Mouse (Mus musculus): ENCODE results near the gene Akap11. TPM values are rescaled to one million over a fixed set of nuclear protein-coding genes. Genes with fewer than 3 reads are reported as not detected.
A peak's percentile ranks its signal among the peaks of the same experiment; 100 is the strongest.
"Not testable (repeated sequence)": the region's sequence is repeated elsewhere in the genome, so short reads cannot be mapped to it uniquely, and the experiment has no call there.

Gene Akap11
- 34.5 and 36.8 TPM in 2 replicates for polyA plus RNA-seq (2016; fragmentation: Nextera tagmentation; extraction: Ambion mirVana)

GRCm38 (mm10) chr14:78536281-78537165 lies at the start of gene Akap11:
TSS of gene Akap11 (minus strand) at chr14:78536808.
- Histone ChIP-seq H3K4me2 (peak within 1 kb of the TSS; percentile 61), H3K4me3 (replicated peaks) (peak within 1 kb of the TSS; percentile 88), H3K9ac (peak within 1 kb of the TSS; percentile 92), H3K27ac (peak within 1 kb of the TSS; percentile 92), H3K4me1 (peaks cover 23% of the 10 kb centered on the region), H3K9me3 (no peaks in the 10 kb centered on the region), H3K27me3 (no peaks in the 10 kb centered on the region), H3K36me3 (replicated peaks) (no peaks in the 10 kb centered on the region)
- WGBS, result under 1% methylated on average over 82 of the region's 82 CpGs
- ATAC-seq (ENCODE audit: low FRiP score), result peak; percentile 98

DNA sequence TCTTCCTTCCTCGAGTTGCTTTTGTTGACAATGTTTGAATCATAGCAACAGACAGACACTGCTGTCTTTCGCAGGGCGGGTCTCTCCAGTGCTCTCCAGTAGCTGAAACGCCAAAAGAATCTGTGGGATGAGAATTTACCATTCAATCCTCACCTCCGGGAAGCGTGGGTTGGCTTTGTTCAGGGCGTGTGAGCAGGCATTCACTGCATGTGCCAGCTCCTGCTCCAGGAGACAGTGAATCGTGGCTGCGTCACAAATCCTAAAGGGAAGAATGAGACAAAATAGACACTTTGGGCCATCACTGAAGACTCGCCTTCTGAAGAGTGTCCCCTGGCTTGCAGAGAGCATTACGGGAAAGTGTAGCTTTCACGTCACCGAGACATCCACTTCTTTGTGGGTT lies 47.6 kb upstream of the Akap11 start:
- Histone ChIP-seq H3K4me3 (replicated peaks) (no peak overlapping the region), H3K9me3 (no peaks in the 10 kb centered on the region), H3K27me3 (no peaks in the 10 kb centered on the region), H3K27ac (no peak overlapping the region), H3K36me3 (replicated peaks) (peaks cover 15% of the 10 kb centered on the region; the same call in 1 of the 2 replicates), H3K9ac (no peak overlapping the region), H3K4me2 (no peak overlapping the region), H3K4me1 (no peaks in the 10 kb centered on the region)
- 89% methylated on average over 13 of the region's 13 CpGs for WGBS
- ATAC-seq (ENCODE audit: low FRiP score), result no peak

GRCm38 (mm10) chr14:78583168-78583567 lies 46.6 kb upstream of the Akap11 start:
- Histone ChIP-seq H3K4me2 (no peak overlapping the region), H3K4me3 (replicated peaks) (no peak overlapping the region), H3K4me1 (no peaks in the 10 kb centered on the region), H3K27me3 (no peaks in the 10 kb centered on the region), H3K27ac (no peak overlapping the region), H3K9me3 (no peaks in the 10 kb centered on the region), H3K9ac (no peak overlapping the region), H3K36me3 (replicated peaks) (peaks cover 15% of the 10 kb centered on the region; the same call in 1 of the 2 replicates)
- no peak for ATAC-seq (ENCODE audit: low FRiP score)

GRCm38 (mm10) chr14:78575899-78576298 lies 39.3 kb upstream of the Akap11 start:
- WGBS, result 75% methylated on average over 13 of the region's 13 CpGs
- Histone ChIP-seq H3K4me3 (replicated peaks) (no peak overlapping the region), H3K9ac (no peak overlapping the region), H3K27me3 (no peaks in the 10 kb centered on the region), H3K27ac (no peak overlapping the region), H3K4me1 (no peaks in the 10 kb centered on the region), H3K4me2 (no peak overlapping the region), H3K9me3 (no peaks in the 10 kb centered on the region), H3K36me3 (replicated peaks) (peaks cover 16% of the 10 kb centered on the region)
- ATAC-seq (ENCODE audit: low FRiP score), result no peak

GRCm38 (mm10) chr14:78568410-78568809 lies 31.8 kb upstream of the Akap11 start:
- Histone ChIP-seq H3K27ac (no peak overlapping the region), H3K9ac (no peak overlapping the region), H3K4me1 (no peaks in the 10 kb centered on the region), H3K4me3 (replicated peaks) (no peak overlapping the region), H3K9me3 (no peaks in the 10 kb centered on the region), H3K4me2 (no peak overlapping the region), H3K36me3 (replicated peaks) (no peaks in the 10 kb centered on the region; the same call in 1 of the 2 replicates), H3K27me3 (no peaks in the 10 kb centered on the region)
- ATAC-seq (ENCODE audit: low FRiP score), result no peak
- 94% methylated on average over 5 of the region's 5 CpGs for WGBS

- H3K4me3 ChIP-seq (replicated peaks), result no peak overlapping the region
- no peaks in the 10 kb centered on the region for H3K9me3 ChIP-seq
- no peak for ATAC-seq (ENCODE audit: low FRiP score)
- 87% methylated on average over 4 of the region's 4 CpGs for WGBS
- no peaks in the 10 kb centered on the region for H3K36me3 ChIP-seq (replicated peaks)
- H3K27me3 ChIP-seq, result no peaks in the 10 kb centered on the region
- H3K4me1 ChIP-seq, result peaks cover 4% of the 10 kb centered on the region; the same call in 1 of the 2 replicates
- no peak overlapping the region for H3K4me2 ChIP-seq
- no peak overlapping the region for H3K9ac ChIP-seq
- no peak overlapping the region for H3K27ac ChIP-seq
Measured at GRCm38 (mm10) chr14:78566431-78566830, 29.8 kb upstream of the Akap11 start.

DNA sequence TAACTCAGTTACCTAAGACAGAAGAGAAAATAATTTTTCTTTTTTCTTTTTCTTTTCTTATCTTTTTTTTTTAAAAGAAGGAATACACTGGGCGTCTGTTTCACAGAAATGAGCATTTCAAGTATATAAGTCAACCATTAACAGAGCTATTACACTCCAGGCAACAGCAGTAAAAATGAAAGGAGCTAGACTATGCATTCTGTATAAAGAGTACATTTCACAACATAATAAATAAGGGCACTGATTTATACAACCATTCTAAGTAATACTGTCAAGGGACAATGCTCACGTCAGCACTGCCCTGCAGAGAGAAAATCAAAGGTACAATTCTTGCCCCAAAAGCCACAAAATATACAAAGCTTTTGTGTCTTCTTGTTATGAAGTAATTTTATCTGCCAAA lies 27.7 kb upstream of the Akap11 start:
- H3K36me3 ChIP-seq (replicated peaks), result no peaks in the 10 kb centered on the region
- no peak overlapping the region for H3K9ac ChIP-seq
- H3K4me1 ChIP-seq, result peaks cover 4% of the 10 kb centered on the region; the same call in 1 of the 2 replicates
- no peak for ATAC-seq (ENCODE audit: low FRiP score)
- no peaks in the 10 kb centered on the region for H3K27me3 ChIP-seq
- no peak overlapping the region for H3K4me2 ChIP-seq
- no peak overlapping the region for H3K4me3 ChIP-seq (replicated peaks)
- 83% methylated on average over 2 of the region's 2 CpGs for WGBS
- no peaks in the 10 kb centered on the region for H3K9me3 ChIP-seq
- H3K27ac ChIP-seq, result no peak overlapping the region

DNA sequence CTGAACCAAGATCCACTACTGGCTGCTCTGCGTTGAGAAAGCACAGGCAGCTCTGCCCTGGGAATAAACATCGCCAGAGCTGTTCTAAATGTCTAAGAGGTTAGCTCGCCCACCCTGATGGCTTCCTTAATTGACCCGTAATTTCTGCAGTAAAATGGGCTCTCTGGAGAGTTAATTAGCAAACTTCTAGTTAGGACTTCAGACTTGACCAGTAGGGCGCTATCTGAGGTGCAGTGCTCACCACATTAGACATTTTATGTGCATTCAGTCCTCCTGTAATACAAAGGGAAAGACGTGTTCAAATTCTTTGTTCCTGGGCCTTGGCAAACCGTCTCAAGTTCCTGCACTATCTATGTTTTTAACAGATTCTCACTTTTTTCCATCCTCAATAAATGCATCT lies 26.6 kb upstream of the Akap11 start:
- Histone ChIP-seq H3K4me1 (peaks cover 4% of the 10 kb centered on the region; the same call in 1 of the 2 replicates), H3K4me3 (replicated peaks) (no peak overlapping the region), H3K4me2 (no peak overlapping the region), H3K27me3 (no peaks in the 10 kb centered on the region), H3K27ac (no peak overlapping the region), H3K36me3 (replicated peaks) (no peaks in the 10 kb centered on the region), H3K9me3 (no peaks in the 10 kb centered on the region), H3K9ac (no peak overlapping the region)
- WGBS, result 67% methylated on average over 7 of the region's 7 CpGs
- ATAC-seq (ENCODE audit: low FRiP score), result no peak

DNA sequence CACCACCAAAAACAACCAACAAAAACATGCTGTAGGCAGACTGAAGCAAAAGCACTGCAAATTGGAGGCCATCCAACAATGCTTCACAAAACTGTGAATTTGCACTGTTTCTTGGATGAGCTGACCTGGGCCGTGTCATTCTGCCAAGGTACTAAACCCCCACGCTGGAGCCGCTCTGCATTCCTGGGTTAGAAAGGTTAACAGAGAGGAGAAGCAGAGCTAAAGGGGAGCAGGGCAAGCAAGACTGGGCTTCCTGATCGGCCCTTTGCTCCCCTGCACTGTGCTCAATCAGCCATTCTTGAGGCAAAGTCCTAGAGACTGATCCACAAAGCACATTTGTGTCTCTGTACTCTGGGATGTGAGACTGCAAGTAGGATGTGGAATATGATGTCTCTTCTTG lies 25.5 kb upstream of the Akap11 start:
- Histone ChIP-seq H3K27ac (no peak overlapping the region), H3K9ac (no peak overlapping the region), H3K36me3 (replicated peaks) (no peaks in the 10 kb centered on the region), H3K9me3 (no peaks in the 10 kb centered on the region), H3K4me1 (peaks cover 4% of the 10 kb centered on the region; the same call in 1 of the 2 replicates), H3K4me2 (no peak overlapping the region), H3K27me3 (no peaks in the 10 kb centered on the region), H3K4me3 (replicated peaks) (no peak overlapping the region)
- ATAC-seq (ENCODE audit: low FRiP score), result no peak
- WGBS, result 85% methylated on average over 4 of the region's 4 CpGs

DNA sequence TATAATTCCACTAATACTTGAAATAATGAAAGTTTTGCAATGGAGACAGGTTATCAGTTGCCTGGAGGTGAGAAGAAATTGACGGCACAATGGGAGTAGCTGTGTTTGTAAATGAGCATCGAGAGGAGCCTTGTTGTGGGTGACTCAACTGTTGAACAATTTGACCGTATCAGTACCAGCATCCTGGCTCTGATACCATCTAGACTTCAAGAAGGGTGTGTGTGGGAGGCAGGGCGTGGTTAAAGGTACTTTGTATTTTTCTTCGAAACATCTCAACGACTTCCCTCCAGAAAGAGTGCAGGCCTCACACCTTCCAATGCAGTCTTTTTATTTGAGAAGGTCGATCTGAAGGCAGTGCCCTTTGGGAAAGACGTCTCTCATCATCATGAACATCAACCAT lies 22.4 kb upstream of the Akap11 start:
- WGBS, result 92% methylated on average over 8 of the region's 8 CpGs
- no peak for ATAC-seq (ENCODE audit: low FRiP score)
- Histone ChIP-seq H3K9ac (no peak overlapping the region), H3K27ac (no peak overlapping the region), H3K4me3 (replicated peaks) (no peak overlapping the region), H3K36me3 (replicated peaks) (no peaks in the 10 kb centered on the region), H3K4me2 (no peak overlapping the region), H3K27me3 (no peaks in the 10 kb centered on the region), H3K4me1 (peaks cover 4% of the 10 kb centered on the region; the same call in 1 of the 2 replicates), H3K9me3 (no peaks in the 10 kb centered on the region)

DNA sequence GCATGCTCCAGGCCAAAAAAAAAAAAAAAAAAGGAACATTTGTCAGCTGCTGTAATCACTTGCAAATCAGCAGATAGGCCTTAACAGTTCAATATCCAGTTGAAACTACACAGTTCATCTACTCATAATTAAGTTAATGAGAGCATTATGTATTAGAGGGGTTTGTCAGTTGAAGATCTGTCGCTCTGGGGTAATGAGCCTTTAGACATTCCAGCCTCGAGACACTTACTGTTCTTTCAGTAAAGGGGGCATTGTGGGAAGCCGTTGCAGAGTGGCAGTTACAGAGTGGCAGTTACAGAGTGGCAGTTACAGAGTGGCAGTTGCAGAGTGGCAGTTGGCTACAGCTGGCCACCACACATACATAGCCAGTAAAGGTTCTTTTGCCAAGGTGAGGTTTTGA lies 18.2 kb upstream of the Akap11 start:
- not testable (repeated sequence) for H3K4me1 ChIP-seq; H3K27ac ChIP-seq; H3K36me3 ChIP-seq (replicated peaks); ATAC-seq (ENCODE audit: low FRiP score); H3K27me3 ChIP-seq; H3K4me3 ChIP-seq (replicated peaks); H3K9me3 ChIP-seq; H3K9ac ChIP-seq; H3K4me2 ChIP-seq
- WGBS, result 38% methylated on average over 3 of the region's 3 CpGs

DNA sequence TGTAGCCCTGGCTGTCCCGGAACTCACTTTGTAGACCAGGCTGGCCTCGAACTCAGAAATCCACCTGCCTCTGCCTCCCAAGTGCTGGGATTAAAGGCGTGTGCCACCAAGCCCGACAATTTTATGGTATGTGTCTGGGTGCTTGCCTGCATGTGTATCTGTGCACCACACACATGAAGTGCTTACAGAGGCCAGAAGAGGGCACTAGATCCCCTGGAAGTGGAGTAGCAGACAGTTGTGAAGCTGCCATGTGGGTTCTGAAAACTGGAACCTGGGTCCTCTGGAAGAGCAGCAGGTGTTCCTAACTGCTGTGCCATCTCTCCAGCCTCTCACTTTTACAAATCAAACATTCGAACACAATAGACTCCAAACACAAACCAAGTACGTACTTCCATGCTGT lies 17.1 kb upstream of the Akap11 start:
- H3K9ac ChIP-seq, result no peak overlapping the region
- no peaks in the 10 kb centered on the region for H3K4me1 ChIP-seq
- ATAC-seq (ENCODE audit: low FRiP score), result no peak
- WGBS, result 93% methylated on average over 6 of the region's 6 CpGs
- H3K36me3 ChIP-seq (replicated peaks), result no peaks in the 10 kb centered on the region
- H3K9me3 ChIP-seq, result no peaks in the 10 kb centered on the region
- no peak overlapping the region for H3K4me3 ChIP-seq (replicated peaks)
- no peaks in the 10 kb centered on the region for H3K27me3 ChIP-seq
- H3K4me2 ChIP-seq, result no peak overlapping the region
- no peak overlapping the region for H3K27ac ChIP-seq

- no peak overlapping the region for H3K9ac ChIP-seq
- no peak for ATAC-seq (ENCODE audit: low FRiP score)
- no peak overlapping the region for H3K4me3 ChIP-seq (replicated peaks)
- no peak overlapping the region for H3K27ac ChIP-seq
- no peaks in the 10 kb centered on the region for H3K9me3 ChIP-seq
- no peaks in the 10 kb centered on the region for H3K4me1 ChIP-seq
- H3K4me2 ChIP-seq, result no peak overlapping the region
- no peaks in the 10 kb centered on the region for H3K36me3 ChIP-seq (replicated peaks)
- WGBS, result 82% methylated on average over 6 of the region's 6 CpGs
- H3K27me3 ChIP-seq, result no peaks in the 10 kb centered on the region
Measured at GRCm38 (mm10) chr14:78548807-78549206, 12.2 kb upstream of the Akap11 start.
